Mouse (Mus musculus) embryonic facial prominence, embryonic 13.5 days (tissue): ENCODE data around the gene Tab1. TPM values are rescaled to one million over a fixed set of nuclear protein-coding genes. Genes with fewer than 3 reads are reported as not detected.
A peak's percentile ranks its signal among the peaks of the same experiment; 100 is the strongest.

Experiments used
- ATAC-seq: fragments of 200-750 bp; cut with Nextera tagmentation; 2 replicates; pipeline ENCODE4 v1.8.0; 2017; ENCODE audit warnings: low read depth; ENCODE audit not compliant: insufficient number of reproducible peaks, insufficient read depth, low FRiP score, low TSS enrichment
- H3K27ac ChIP-seq: fragments of 300-500 bp; sonication (generic); 2 replicates; pipeline ENCODE4 v1.5.1; 2015; ENCODE audit warnings: moderate library complexity, mild to moderate bottlenecking, inconsistent platforms
- H3K27me3 ChIP-seq: fragments of 300-500 bp; sonication (generic); 2 replicates; pipeline ENCODE4 v1.6.1; 2015; ENCODE audit warnings: mild to moderate bottlenecking, inconsistent platforms
- H3K36me3 ChIP-seq: fragments of 300-500 bp; sonication (generic); 2 replicates; pipeline ENCODE4 v1.6.1; 2015; ENCODE audit warnings: mild to moderate bottlenecking, inconsistent platforms
- H3K4me1 ChIP-seq: fragments of 300-500 bp; sonication (generic); 2 replicates; pipeline ENCODE4 v1.6.1; 2015; ENCODE audit warnings: inconsistent platforms
- H3K4me2 ChIP-seq: fragments of 300-500 bp; sonication (generic); 2 replicates; pipeline ENCODE4 v1.6.1; 2015; ENCODE audit warnings: moderate library complexity, mild to moderate bottlenecking, inconsistent platforms
- H3K4me3 ChIP-seq: fragments of 300-500 bp; sonication (generic); 2 replicates; pipeline ENCODE4 v1.5.1; 2015; ENCODE audit warnings: mild to moderate bottlenecking, inconsistent platforms
- H3K9ac ChIP-seq: fragments of 300-500 bp; sonication (generic); 2 replicates; pipeline ENCODE4 v1.6.1; 2015; ENCODE audit warnings: mild to moderate bottlenecking, inconsistent platforms
- H3K9me3 ChIP-seq: fragments of 300-500 bp; sonication (generic); 2 replicates; pipeline ENCODE4 v1.6.1; 2016; ENCODE audit warnings: inconsistent platforms
- WGBS: fragments of 180-500 bp; shearing (Covaris S2); methylation state at CpG from one replicate; pipeline ENCODE4 v1.1.7; 2015; ENCODE audit warnings: mixed read lengths; 5-methylcytosine and 5-hydroxymethylcytosine counted together
- polyA plus RNA-seq: library from polyadenylated mRNA; unstranded; fragments of >200 nt; fragmentation: Nextera tagmentation; extraction: Ambion mirVana; gene quantifications from 2 replicates; pipeline ENCODE4 v1.2.1, GENCODE M21; 2015

Tab1 gene
- 47.7 and 48.0 TPM in 2 replicates for polyA plus RNA-seq

DNA sequence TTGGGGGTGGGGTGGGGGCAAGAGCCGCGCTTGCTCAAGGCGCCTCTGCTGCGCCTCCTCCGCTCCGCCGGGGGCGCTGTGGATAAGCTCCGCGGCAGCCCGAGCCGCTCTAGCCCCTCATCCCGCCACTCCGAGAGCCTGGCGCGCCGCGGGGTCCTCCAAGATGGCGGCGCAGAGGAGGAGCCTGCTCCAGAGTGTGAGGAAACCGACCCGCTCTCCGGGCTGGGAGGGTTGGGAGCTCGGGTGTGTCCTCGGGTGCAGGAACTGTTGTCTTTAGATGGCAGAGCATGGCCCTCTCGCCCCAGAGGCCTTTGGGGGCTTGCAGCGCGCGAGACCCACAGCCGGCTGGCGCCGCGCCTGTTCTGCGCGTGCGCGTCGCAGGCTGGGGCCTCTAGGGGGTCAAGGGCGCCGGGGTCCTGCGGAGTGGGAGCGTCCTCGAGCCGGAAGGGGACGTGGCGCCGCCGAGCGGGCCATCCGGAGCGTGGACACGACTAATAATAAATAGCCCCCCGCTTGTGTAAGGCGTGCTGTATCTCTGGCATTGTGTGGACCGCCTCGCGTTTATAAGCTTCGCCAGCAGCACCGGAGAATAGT is at the start of gene Tab1:
Gene Tab1, plus strand, starts transcription at position 135 of the 594 bp plus-strand sequence.
- Histone ChIP-seq H3K4me3 (peak within 1 kb of the TSS; percentile 70), H3K27me3 (no peaks in the 10 kb centered on the region), H3K4me1 (peaks cover 22% of the 10 kb centered on the region), H3K4me2 (peak within 1 kb of the TSS; percentile 91), H3K9ac (peak within 1 kb of the TSS; percentile 89), H3K9me3 (no peaks in the 10 kb centered on the region), H3K27ac (peak within 1 kb of the TSS; percentile 99), H3K36me3 (peaks cover 15% of the 10 kb centered on the region; the same call in 1 of the 2 replicates)
- WGBS: under 1% methylated on average over 59 of the region's 59 CpGs
- ATAC-seq: peak; percentile 93

DNA sequence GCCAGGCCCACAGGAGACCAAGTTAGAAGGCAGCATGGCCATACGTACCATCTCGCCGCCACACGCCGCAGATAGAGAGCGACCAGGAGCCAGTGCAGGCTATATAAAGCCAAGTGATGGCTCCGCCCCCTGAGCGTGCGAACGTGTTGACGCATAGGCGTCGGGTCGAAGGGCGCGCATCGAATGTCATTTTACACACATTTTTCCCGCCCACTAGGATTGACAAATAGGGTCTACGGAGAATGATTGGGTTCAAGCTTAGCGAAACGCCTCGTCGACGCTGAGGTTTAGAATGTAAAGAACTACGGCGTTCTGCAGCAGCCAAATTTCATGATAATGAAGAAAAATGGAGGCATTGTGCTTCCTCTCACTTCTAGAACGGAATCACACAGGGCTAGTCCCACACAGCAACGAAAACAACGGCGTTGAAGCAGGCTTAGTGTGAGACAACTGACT is 49.6 kb upstream of the Tab1 start:
- H3K27me3 ChIP-seq: no peaks in the 10 kb centered on the region
- under 1% methylated on average over 30 of the region's 30 CpGs for WGBS
- H3K4me3 ChIP-seq: peak overlapping the region; percentile 89
- H3K9ac ChIP-seq: peak overlapping the region; percentile 99
- ATAC-seq: peak; percentile 92
- no peaks in the 10 kb centered on the region for H3K9me3 ChIP-seq
- H3K4me1 ChIP-seq: peaks cover 26% of the 10 kb centered on the region
- H3K27ac ChIP-seq: peak overlapping the region; percentile 95
- peaks cover 39% of the 10 kb centered on the region for H3K36me3 ChIP-seq
- peak overlapping the region; percentile 86 for H3K4me2 ChIP-seq

DNA sequence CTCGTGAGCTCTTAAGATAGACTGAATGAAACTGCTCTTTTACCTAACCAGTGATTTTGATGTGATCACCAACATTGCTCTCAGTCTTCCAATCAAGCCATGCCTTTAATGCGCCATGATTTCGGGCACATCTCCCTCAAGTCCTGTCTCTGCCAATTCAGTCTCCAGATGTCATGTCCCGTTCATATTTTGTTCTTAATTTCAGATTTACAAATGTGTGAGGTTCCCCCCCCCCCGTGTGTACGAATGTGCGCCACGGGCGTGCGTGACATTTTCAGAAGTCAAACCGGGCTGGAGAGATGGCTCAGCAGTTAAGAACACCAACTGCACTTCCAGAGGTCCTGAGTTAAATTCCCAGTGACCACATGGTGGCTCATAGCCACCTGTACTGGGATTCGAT is 49.2 kb upstream of the Tab1 start:
- Histone ChIP-seq H3K4me2 (peak overlapping the region; percentile 86), H3K9me3 (no peaks in the 10 kb centered on the region), H3K36me3 (peaks cover 34% of the 10 kb centered on the region), H3K27me3 (no peaks in the 10 kb centered on the region), H3K9ac (peak overlapping the region; percentile 99), H3K4me1 (peaks cover 26% of the 10 kb centered on the region), H3K4me3 (peak overlapping the region; percentile 89), H3K27ac (peak overlapping the region; percentile 95)
- no peak for ATAC-seq
- WGBS: 2% methylated on average over 12 of the region's 12 CpGs

DNA sequence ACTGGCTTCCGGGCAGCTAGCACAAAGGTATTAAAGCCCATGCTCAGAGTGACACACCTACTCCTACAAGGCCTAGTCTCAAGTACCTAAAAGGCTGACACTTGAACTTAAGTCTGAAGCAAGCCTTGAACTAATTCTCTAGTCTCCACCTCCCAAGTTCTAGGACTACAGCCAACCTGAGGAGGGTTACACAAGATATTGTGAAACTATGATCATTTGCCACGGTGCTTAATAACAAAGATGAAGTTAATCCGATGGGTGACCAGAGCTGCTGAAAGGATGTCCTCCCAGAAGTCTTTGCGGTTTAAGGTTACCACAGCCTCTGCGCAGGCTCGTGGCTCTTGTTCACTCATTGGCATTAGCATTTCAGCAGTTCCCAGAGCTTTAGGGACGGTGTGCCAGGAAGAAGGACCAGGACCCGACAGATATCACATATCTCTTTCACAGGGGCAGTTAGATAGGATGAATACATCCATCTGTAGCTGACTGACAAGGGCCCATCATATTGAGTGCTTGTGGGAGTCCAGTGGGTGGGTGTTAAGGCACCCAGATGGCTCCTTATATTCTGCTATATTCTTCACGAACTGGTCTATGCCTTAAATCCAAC is 45.4 kb upstream of the Tab1 start:
- H3K27me3 ChIP-seq: peaks cover 35% of the 10 kb centered on the region
- no peak overlapping the region for H3K9ac ChIP-seq
- no peak overlapping the region for H3K4me3 ChIP-seq
- 80% methylated on average over 9 of the region's 9 CpGs for WGBS
- H3K4me1 ChIP-seq: peaks cover 16% of the 10 kb centered on the region
- no peaks in the 10 kb centered on the region for H3K36me3 ChIP-seq
- H3K9me3 ChIP-seq: no peaks in the 10 kb centered on the region
- H3K4me2 ChIP-seq: no peak overlapping the region
- no peak for ATAC-seq
- H3K27ac ChIP-seq: no peak overlapping the region

DNA sequence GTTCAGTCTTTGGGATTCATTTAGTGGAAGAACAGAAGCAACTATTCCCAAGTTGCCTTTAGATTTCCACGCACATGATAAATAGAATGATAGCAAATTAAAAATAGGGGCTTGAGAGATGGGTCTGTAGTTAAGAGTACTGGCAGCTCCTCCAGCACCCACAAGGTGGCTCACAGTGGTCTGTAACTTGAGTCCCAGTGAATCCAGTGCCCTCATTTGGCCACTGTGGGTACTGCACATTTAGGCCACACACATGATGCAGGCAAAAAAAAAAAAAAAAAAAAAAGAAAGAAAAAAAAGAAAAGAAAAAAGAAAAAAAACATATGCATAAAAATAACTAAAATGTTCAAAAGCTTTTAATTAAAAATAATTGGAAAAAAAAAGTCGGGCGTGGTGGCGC is 44.3 kb upstream of the Tab1 start:
- peaks cover 46% of the 10 kb centered on the region for H3K27me3 ChIP-seq
- no peaks in the 10 kb centered on the region for H3K36me3 ChIP-seq
- no peak overlapping the region for H3K4me3 ChIP-seq
- peaks cover 16% of the 10 kb centered on the region for H3K4me1 ChIP-seq
- H3K27ac ChIP-seq: no peak overlapping the region
- ATAC-seq: no peak
- WGBS: 30% methylated on average over 4 of the region's 4 CpGs
- H3K9me3 ChIP-seq: no peaks in the 10 kb centered on the region
- no peak overlapping the region for H3K9ac ChIP-seq
- no peak overlapping the region for H3K4me2 ChIP-seq

DNA sequence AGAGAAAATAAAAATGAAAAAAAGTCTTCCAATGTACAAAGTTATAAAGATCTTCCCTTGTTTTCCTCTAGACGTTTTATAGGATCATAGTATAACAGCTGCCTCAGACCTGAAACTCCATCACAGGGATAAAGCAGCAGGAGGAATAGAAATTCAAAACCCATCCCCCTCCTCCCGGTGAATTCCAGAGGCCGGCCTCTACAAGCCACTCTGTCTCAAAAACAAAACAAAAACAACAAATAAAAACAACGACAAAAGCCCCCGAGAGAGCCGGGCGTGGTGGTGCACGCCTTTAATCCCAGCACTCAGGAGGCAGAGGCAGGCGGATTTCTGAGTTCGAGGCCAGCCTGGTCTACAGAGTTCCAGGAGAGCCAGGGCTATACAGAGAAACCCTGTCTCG is 42.8 kb upstream of the Tab1 start:
- Histone ChIP-seq H3K9me3 (no peaks in the 10 kb centered on the region), H3K27me3 (peaks cover 53% of the 10 kb centered on the region), H3K4me1 (peaks cover 16% of the 10 kb centered on the region), H3K4me2 (no peak overlapping the region), H3K36me3 (no peaks in the 10 kb centered on the region), H3K27ac (no peak overlapping the region), H3K4me3 (no peak overlapping the region), H3K9ac (no peak overlapping the region)
- ATAC-seq: no peak
- WGBS: 71% methylated on average over 11 of the region's 11 CpGs

DNA sequence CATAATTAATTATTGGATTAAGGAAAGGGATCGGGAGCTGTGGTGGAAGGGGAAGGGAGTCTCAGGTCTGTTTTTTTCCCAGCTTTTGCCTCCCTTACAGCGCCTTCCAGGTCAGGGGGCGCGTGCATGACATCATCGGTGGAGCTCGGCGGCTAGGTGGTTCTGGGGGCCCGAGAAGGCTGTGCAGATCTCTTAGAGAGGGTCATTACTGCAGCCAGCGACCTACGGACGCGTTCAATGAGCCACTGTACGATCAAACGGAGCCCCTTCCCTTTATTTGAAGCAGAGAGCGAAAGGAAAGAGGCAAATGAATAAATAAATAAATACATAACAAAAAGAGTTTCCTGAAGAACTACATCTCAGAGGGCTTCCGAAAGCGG is 42.2 kb upstream of the Tab1 start:
- WGBS: 3% methylated on average over 17 of the region's 17 CpGs
- Histone ChIP-seq H3K36me3 (no peaks in the 10 kb centered on the region), H3K4me1 (peaks cover 16% of the 10 kb centered on the region), H3K4me2 (peak overlapping the region; percentile 97), H3K9me3 (no peaks in the 10 kb centered on the region), H3K9ac (peak overlapping the region; percentile 69), H3K4me3 (peak overlapping the region; percentile 63), H3K27me3 (peaks cover 57% of the 10 kb centered on the region), H3K27ac (no peak overlapping the region)
- ATAC-seq: no peak

DNA sequence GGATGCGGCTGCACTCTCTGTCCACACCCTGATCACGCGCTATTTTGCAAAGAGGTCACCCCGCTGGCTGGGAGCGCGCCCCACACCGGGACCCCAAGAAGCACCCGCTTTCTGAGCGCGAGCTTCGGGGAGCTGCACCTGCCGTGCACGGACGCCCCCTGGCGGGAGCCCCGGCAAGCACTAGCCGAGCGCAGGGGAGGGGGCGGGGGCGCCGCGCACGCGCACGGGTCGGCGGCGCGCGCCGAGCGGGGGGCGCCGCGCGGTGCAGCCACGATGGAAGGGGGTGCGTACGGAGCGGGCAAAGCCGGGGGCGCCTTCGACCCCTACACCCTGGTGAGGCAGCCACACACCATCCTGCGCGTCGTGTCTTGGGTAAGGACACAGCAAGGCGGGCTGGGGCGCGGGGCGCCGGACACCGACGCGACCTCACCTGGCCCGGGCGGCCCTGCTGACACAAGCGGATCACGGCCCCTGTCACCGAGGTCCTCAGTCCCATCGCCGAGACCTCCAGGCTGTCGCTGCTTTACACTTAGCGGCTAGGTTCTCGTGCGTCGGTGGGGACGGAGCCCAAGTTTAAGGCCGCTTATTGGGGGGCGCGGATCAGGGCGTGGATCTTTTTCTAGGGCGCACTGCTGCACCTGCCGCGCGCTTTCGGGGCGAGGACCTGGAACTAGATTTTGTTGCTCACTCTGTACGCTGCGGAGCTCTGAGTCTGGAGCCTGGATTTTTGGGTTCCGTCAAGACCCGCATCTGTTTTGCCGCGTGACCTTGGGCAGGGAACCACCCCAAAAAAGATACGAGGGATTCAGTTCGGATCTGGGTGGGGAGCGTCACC is 41.6 kb upstream of the Tab1 start, which contains the start of the genes Syngr1 and Rpl3:
Gene Syngr1, plus strand, starts transcription at position 214 of the 835 bp plus-strand sequence.
Gene Rpl3, minus strand, starts transcription at position 748 of the 835 bp plus-strand sequence.
- Histone ChIP-seq H3K27ac (no peak within 1 kb of the TSS), H3K27me3 (peaks cover 62% of the 10 kb centered on the region), H3K9ac (peak within 1 kb of the TSS; percentile 69)

DNA sequence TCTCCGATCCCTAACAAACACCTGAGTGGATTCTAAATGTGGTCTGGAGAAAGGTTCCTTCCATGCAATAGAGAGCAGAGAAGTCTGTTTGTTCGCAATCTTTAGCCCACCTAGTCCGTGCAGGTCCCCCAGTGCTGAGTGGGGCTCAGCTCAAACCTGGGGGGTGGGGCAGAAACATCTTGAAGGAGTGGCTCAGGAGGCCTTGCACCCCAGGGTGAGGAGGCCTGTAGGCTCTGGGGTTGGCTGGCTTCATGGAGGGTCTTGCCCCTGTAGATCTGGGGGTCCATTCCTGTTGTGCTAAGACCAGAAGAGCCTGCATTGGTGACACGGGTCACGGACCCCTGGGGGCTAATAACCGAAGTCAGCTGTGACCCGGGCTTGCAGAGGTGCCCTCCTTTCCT is 40.9 kb upstream of the Tab1 start:
- peak overlapping the region; percentile 63 for H3K4me3 ChIP-seq
- peaks cover 21% of the 10 kb centered on the region for H3K4me1 ChIP-seq
- H3K9me3 ChIP-seq: no peaks in the 10 kb centered on the region
- H3K9ac ChIP-seq: 0 out of 2 replicates have a peak overlapping the region, but pooled peaks have one; percentile 69
- no peak overlapping the region for H3K27ac ChIP-seq
- peak overlapping the region; percentile 97 for H3K4me2 ChIP-seq
- peaks cover 66% of the 10 kb centered on the region for H3K27me3 ChIP-seq
- 18% methylated on average over 7 of the region's 7 CpGs for WGBS
- no peak for ATAC-seq
- H3K36me3 ChIP-seq: no peaks in the 10 kb centered on the region

More for the DNA sequence above, 41.6 kb upstream of the Tab1 start, which contains the start of the genes Syngr1 and Rpl3:
- peak within 1 kb of the TSS; percentile 63 for H3K4me3 ChIP-seq
- H3K36me3 ChIP-seq: no peaks in the 10 kb centered on the region
- peaks cover 16% of the 10 kb centered on the region for H3K4me1 ChIP-seq
- peak; percentile 21; the same call in 1 of the 2 replicates for ATAC-seq
- H3K9me3 ChIP-seq: no peaks in the 10 kb centered on the region
- peak within 1 kb of the TSS; percentile 97 for H3K4me2 ChIP-seq
- 1% methylated on average over 84 of the region's 86 CpGs for WGBS

DNA sequence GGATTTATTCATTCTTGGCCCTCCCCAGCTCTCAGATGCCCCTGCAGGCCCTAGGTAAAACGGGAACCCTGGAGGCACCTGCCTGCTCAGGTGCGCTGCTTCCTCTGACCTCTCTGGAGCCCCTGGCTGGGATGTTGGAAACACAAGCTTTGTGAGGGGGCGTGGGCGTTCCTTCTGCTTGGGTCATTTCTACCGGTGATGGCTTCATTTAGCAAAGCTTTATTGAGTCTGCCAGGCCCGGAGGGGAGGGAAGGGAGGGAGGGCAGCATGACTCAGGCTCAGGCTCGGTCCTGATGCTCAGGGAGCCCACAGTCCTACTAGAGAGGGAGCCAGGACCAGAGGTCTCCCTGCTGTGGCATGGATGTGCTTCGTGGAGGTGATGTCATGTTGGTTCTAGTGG is 40.3 kb upstream of the Tab1 start:
- H3K4me3 ChIP-seq: 0 out of 2 replicates have a peak overlapping the region, but pooled peaks have one; percentile 5
- 11% methylated on average over 8 of the region's 8 CpGs for WGBS

DNA sequence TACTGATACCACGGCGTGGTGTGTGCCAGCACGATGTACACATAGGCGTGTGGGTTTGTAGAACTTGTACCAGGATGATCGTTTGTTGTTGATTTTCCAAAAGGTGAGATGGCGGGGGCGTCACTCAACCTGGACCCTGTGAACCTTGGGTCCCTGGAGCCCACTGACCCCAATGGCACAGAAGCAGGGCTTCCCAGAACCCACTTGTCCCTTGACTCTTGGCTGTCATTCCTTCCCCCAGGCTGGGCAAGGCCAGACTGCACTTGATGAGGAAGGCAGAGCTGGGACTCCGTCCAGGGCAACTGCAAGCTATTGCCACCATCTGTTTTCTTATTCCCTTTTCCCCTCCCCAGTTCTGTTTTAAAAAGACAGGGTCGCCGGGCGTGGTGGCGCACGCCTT is 38.7 kb upstream of the Tab1 start:
- Histone ChIP-seq H3K27ac (no peak overlapping the region), H3K36me3 (no peaks in the 10 kb centered on the region), H3K4me3 (no peak overlapping the region), H3K4me1 (peaks cover 40% of the 10 kb centered on the region), H3K4me2 (no peak overlapping the region), H3K9ac (no peak overlapping the region), H3K9me3 (no peaks in the 10 kb centered on the region), H3K27me3 (peaks cover 77% of the 10 kb centered on the region)
- WGBS: 91% methylated on average over 13 of the region's 13 CpGs
- no peak for ATAC-seq

More for the DNA sequence above, 40.3 kb upstream of the Tab1 start:
- Histone ChIP-seq H3K36me3 (no peaks in the 10 kb centered on the region), H3K27me3 (peaks cover 66% of the 10 kb centered on the region), H3K4me2 (peak overlapping the region; percentile 97; the same call in 1 of the 2 replicates), H3K9me3 (no peaks in the 10 kb centered on the region), H3K27ac (no peak overlapping the region), H3K9ac (no peak overlapping the region), H3K4me1 (peaks cover 26% of the 10 kb centered on the region)
- no peak for ATAC-seq
